Mouse (Mus musculus): Measurements from ENCODE around the gene Btbd35f20. TPM values are rescaled to one million over a fixed set of nuclear protein-coding genes. Genes with fewer than 3 reads are reported as not detected.
"Not testable (repeated sequence)": the region's sequence is repeated elsewhere in the genome, so short reads cannot be mapped to it uniquely, and the experiment has no call there.

The Btbd35f20 gene
- not detected in 2 replicates for polyA plus RNA-seq (2012; ENCODE audit: insufficient read depth, low replicate concordance)

DNA sequence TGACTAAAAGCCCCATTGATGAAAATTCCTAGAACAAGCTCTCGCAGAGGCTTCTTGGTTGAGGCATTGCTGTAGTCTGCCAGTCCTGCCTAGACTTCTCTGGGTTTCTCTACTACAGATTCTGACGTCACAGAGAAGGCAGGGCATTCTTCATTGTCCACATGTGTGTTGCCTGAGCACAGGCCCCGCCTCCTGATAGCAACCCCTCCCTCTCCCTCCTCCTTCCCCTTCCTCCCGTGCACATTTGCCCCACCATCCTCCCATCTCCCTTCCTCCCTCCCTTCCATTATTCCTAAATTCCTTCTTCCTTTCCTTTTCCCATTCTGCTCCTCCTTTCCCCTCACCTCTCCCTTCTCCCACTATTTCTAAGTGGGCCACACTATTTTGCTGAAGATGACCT, at the start of gene Btbd35f20:
Btbd35f20 (minus strand) TSS at position 101 of the 400 bp plus-strand sequence.
- H3K4me3 ChIP-seq (replicated peaks); H3K9me3 ChIP-seq; H3K27me3 ChIP-seq (replicated peaks); H3K36me3 ChIP-seq (replicated peaks; ENCODE audit: low read length); H3K4me1 ChIP-seq: not testable (repeated sequence)

Other genes starting within 250 kb of the Btbd35f20 start
- not detected in 2 replicates for gene Btbd35f28, start 94.7 kb downstream of the Btbd35f20 start, polyA plus RNA-seq (2012; ENCODE audit: insufficient read depth, low replicate concordance)
- not detected in 2 replicates for gene Btbd35f17, start 79.4 kb upstream of the Btbd35f20 start, polyA plus RNA-seq (2012; ENCODE audit: insufficient read depth, low replicate concordance)

All from megakaryocyte, embryonic 14.5 days (primary cell).